Mouse (Mus musculus) stomach, embryonic 16.5 days (tissue): ENCODE measurements around the gene Olfr345. TPM values are rescaled to one million over a fixed set of nuclear protein-coding genes. Genes with fewer than 3 reads are reported as not detected.

Source experiments
- ATAC-seq: fragments of 200-750 bp; cut with Nextera tagmentation; 2 replicates; pipeline ENCODE4 v1.8.0; 2017; ENCODE audit warnings: moderate number of reproducible peaks, moderate TSS enrichment; ENCODE audit not compliant: insufficient read depth, low FRiP score
- H3K27ac ChIP-seq: fragments of 300-500 bp; sonication (generic); 2 replicates; pipeline ENCODE4 v1.5.1; 2014; ENCODE audit warnings: low read length
- H3K27me3 ChIP-seq: fragments of 300-500 bp; sonication (generic); 2 replicates; pipeline ENCODE4 v1.6.1; 2014; ENCODE audit warnings: low read length, control low read depth, mixed read lengths; ENCODE audit not compliant: control insufficient read depth, insufficient read depth
- H3K36me3 ChIP-seq: fragments of 300-500 bp; sonication (generic); 2 replicates; pipeline ENCODE4 v1.6.1; 2014; ENCODE audit warnings: low read length; ENCODE audit not compliant: control insufficient read depth, insufficient read depth
- H3K4me1 ChIP-seq: fragments of 300-500 bp; sonication (generic); 2 replicates; pipeline ENCODE4 v1.6.1; 2014; ENCODE audit warnings: low read length, control low read depth, mixed read lengths; ENCODE audit not compliant: control insufficient read depth, insufficient read depth
- H3K4me2 ChIP-seq: fragments of 300-500 bp; sonication (generic); 2 replicates; pipeline ENCODE4 v1.6.1; 2014; ENCODE audit warnings: low read depth, low read length, mixed read lengths
- H3K4me3 ChIP-seq: fragments of 300-500 bp; sonication (generic); replicated peaks from 2 replicates; pipeline ENCODE4 v1.5.1; 2014; ENCODE audit warnings: mild to moderate bottlenecking, low read length
- H3K9ac ChIP-seq: fragments of 300-500 bp; sonication (generic); 2 replicates; pipeline ENCODE4 v1.6.1; 2014; ENCODE audit warnings: low read length
- H3K9me3 ChIP-seq: fragments of 300-500 bp; sonication (generic); replicated peaks from 2 replicates; pipeline ENCODE4 v1.6.1; 2016; ENCODE audit warnings: low read length, control low read depth; ENCODE audit not compliant: control insufficient read depth
- WGBS: fragments of 180-500 bp; shearing (Covaris S2); extraction: QIAGEN DNeasy Blood & Tissue Kit; methylation state at CpG from one replicate; pipeline ENCODE4 v1.1.7; 2014; 5-methylcytosine and 5-hydroxymethylcytosine counted together
- polyA plus RNA-seq: library from polyadenylated mRNA; unstranded; fragments of >200 nt; fragmentation: Nextera tagmentation; extraction: Ambion mirVana; gene quantifications from 2 replicates; pipeline ENCODE4 v1.2.1, GENCODE M21; 2015

Olfr345 gene
- polyA plus RNA-seq = not detected in 2 replicates

DNA sequence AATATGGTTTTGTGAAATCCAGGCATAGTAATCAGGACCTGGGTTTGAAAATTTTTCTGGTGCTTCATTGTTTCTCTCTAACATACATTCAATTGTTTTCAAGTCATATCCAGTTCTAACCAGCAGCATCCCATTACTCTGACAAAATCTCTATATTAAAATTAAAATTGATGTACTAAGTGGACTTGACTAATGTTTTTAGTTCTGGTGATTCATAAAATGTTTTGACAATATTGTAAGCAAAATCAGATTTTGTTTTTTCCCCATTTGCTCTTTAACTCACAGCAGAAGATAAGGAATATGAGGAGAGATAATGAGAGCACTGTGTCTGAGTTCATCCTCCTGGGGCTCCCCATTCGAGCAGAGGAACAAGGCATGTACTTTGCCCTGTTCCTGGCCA, at the start of gene Olfr345:
TSS of gene Olfr345 (plus strand) at position 301 of the 400 bp plus-strand sequence.
- Histone ChIP-seq H3K4me3 (no peak within 1 kb of the TSS), H3K36me3 (no peaks in the 10 kb centered on the region), H3K4me2 (no peak within 1 kb of the TSS), H3K9ac (no peak within 1 kb of the TSS), H3K27ac (no peak within 1 kb of the TSS), H3K9me3 (no peaks in the 10 kb centered on the region; the same call in 1 of the 2 replicates), H3K27me3 (no peaks in the 10 kb centered on the region), H3K4me1 (no peaks in the 10 kb centered on the region)
- ATAC-seq = no peak
- WGBS = 55% methylated on average over 1 of the region's 1 CpGs

DNA sequence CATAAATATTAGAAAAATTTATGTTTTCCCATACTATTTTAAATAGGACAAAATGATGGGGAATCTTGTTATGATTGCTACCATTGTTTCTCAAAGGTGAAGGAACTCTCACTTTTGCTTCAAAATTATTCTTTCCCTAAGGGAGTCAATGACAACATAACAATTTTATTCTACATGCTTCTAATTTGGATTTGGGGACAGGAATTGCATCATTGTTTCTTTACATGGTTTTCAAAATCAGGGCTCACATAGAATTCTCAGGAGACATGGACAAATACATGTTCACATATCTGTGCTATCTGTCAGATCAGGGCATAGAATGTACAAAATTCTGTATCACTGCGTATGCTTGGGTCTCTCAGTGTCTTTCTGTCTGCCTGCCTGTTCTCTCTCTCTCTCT, 45.6 kb downstream of the Olfr345 start, which contains the start of gene Olfr346:
TSS of gene Olfr346 (plus strand) at position 301 of the 400 bp plus-strand sequence.
- Histone ChIP-seq H3K4me2 (no peak within 1 kb of the TSS), H3K36me3 (no peaks in the 10 kb centered on the region), H3K27ac (no peak within 1 kb of the TSS), H3K4me1 (no peaks in the 10 kb centered on the region), H3K4me3 (no peak within 1 kb of the TSS), H3K9me3 (no peaks in the 10 kb centered on the region), H3K9ac (no peak within 1 kb of the TSS), H3K27me3 (no peaks in the 10 kb centered on the region)
- no peak for ATAC-seq
- WGBS = 78% methylated on average over 1 of the region's 1 CpGs

Other genes with a start within 250 kb of the Olfr345 start
- not detected in 2 replicates for gene Olfr339, start 221.1 kb upstream of the Olfr345 start, polyA plus RNA-seq
- not detected in 2 replicates for gene Olfr340, start 187.5 kb upstream of the Olfr345 start, polyA plus RNA-seq
- gene Olfr341, start 157.6 kb upstream of the Olfr345 start, polyA plus RNA-seq = not detected in 2 replicates
- not detected in 2 replicates for gene Olfr342, start 115.0 kb upstream of the Olfr345 start, polyA plus RNA-seq
- not detected in 2 replicates for gene Olfr344, start 73.4 kb upstream of the Olfr345 start, polyA plus RNA-seq
- not detected in 2 replicates for gene Olfr346, start 45.7 kb downstream of the Olfr345 start, polyA plus RNA-seq
- not detected in 2 replicates for gene Olfr347, start 91.9 kb downstream of the Olfr345 start, polyA plus RNA-seq
- gene Olfr348, start 144.2 kb downstream of the Olfr345 start, polyA plus RNA-seq = not detected in 2 replicates
- not detected in 2 replicates for gene Olfr50, start 150.5 kb downstream of the Olfr345 start, polyA plus RNA-seq
- gene Olfr3, start 177.0 kb downstream of the Olfr345 start, polyA plus RNA-seq = not detected in 2 replicates
- not detected in 2 replicates for gene Olfr350, start 206.3 kb downstream of the Olfr345 start, polyA plus RNA-seq
- not detected in 2 replicates for gene Olfr351, start 222.6 kb downstream of the Olfr345 start, polyA plus RNA-seq
- not detected in 2 replicates for gene Olfr352, start 228.4 kb downstream of the Olfr345 start, polyA plus RNA-seq